Mouse (Mus musculus): ENCODE results near the gene Ube3b. TPM values are rescaled to one million over a fixed set of nuclear protein-coding genes. Genes with fewer than 3 reads are reported as not detected.

Ube3b gene
- polyA plus RNA-seq, 1 experiment: 59.4 TPM

- no peak for DNase-seq (ENCODE audit: low read depth)
Observed at GRCm38 (mm10) chr5:114426732-114427131, 46.3 kb downstream of the Ube3b start.

GRCm38 (mm10) chr5:114428621-114429020, 48.2 kb downstream of the Ube3b start:
- DNase-seq (ENCODE audit: low read depth): no peak

- DNase-seq (ENCODE audit: low read depth): no peak
Observed at GRCm38 (mm10) chr5:114429781-114430180, 49.4 kb downstream of the Ube3b start.

GRCm38 (mm10) chr5:114434359-114434758, 54.0 kb downstream of the Ube3b start:
- DNase-seq (ENCODE audit: low read depth): no peak

- DNase-seq (ENCODE audit: low read depth): peak; percentile 98
Observed at GRCm38 (mm10) chr5:114435588-114435987, 55.2 kb downstream of the Ube3b start.

GRCm38 (mm10) chr5:114443566-114444367, 63.4 kb downstream of the Ube3b start, which contains the start of the genes Mmab and Mvk:
Gene Mmab (minus strand): TSS chr5:114444060.
Gene Mvk (plus strand): TSS chr5:114444269.
- peak; percentile 90 for DNase-seq (ENCODE audit: low read depth)

- DNase-seq (ENCODE audit: low read depth): no peak
Observed at GRCm38 (mm10) chr5:114444368-114444692, 63.9 kb downstream of the Ube3b start.

GRCm38 (mm10) chr5:114449011-114449410, 68.6 kb downstream of the Ube3b start:
- DNase-seq (ENCODE audit: low read depth): no peak

- DNase-seq (ENCODE audit: low read depth): no peak
Observed at GRCm38 (mm10) chr5:114456287-114456686, 75.9 kb downstream of the Ube3b start.

- DNase-seq (ENCODE audit: low read depth): no peak
Observed at GRCm38 (mm10) chr5:114456995-114457605, 76.7 kb downstream of the Ube3b start.

GRCm38 (mm10) chr5:114461238-114461637, 80.8 kb downstream of the Ube3b start:
- DNase-seq (ENCODE audit: low read depth): no peak

GRCm38 (mm10) chr5:114462067-114463040, 81.9 kb downstream of the Ube3b start:
- no peak for DNase-seq (ENCODE audit: low read depth)

GRCm38 (mm10) chr5:114464561-114464960, 84.2 kb downstream of the Ube3b start:
- DNase-seq (ENCODE audit: low read depth): no peak

- DNase-seq (ENCODE audit: low read depth): no peak
Observed at GRCm38 (mm10) chr5:114465641-114466040, 85.2 kb downstream of the Ube3b start.

- no peak for DNase-seq (ENCODE audit: low read depth)
Observed at GRCm38 (mm10) chr5:114467019-114467418, 86.6 kb downstream of the Ube3b start.

- DNase-seq (ENCODE audit: low read depth): no peak
Observed at GRCm38 (mm10) chr5:114467430-114467829, 87.0 kb downstream of the Ube3b start.

- DNase-seq (ENCODE audit: low read depth): no peak
Observed at GRCm38 (mm10) chr5:114468007-114468406, 87.6 kb downstream of the Ube3b start.

GRCm38 (mm10) chr5:114470359-114470758, 90.0 kb downstream of the Ube3b start:
- no peak for DNase-seq (ENCODE audit: low read depth)

Data from gonadal fat pad, adult 2 months (tissue).